ENCODE assay signal across 27 mouse cellular contexts in genomic region chr8:22148367-22148740, GRCm38 (mm10). TPM values are rescaled to one million over a fixed set of nuclear protein-coding genes. Genes with fewer than 3 reads are reported as not detected.
DNase-seq lines count a peak whose midpoint lies in the region; ATAC-seq and TF ChIP-seq lines count a peak whose summit lies in the region.
"Had no signal": no experiment of that assay in that cellular context is flagged by ENCODE, and none has a peak within 500 bp of the region (broad histone marks: within the 10 kb centered on the region; RNA-seq: fewer than 3 reads in every experiment).

No protein-coding gene starts in this region.

- H3K27ac ChIP-seq in heart, embryonic 11.5 days (ENCODE audit: low read depth, low read length): no peak overlapping the region
- no peak overlapping the region for H3K27ac ChIP-seq in kidney, embryonic 15.5 days
- no peak overlapping the region for H3K27ac ChIP-seq in ES-E14 (ENCODE audit: insufficient read depth, low read depth, low read length, poor library complexity, severe bottlenecking)
- no peak overlapping the region for H3K27ac ChIP-seq in embryonic facial prominence, embryonic 10.5 days (replicated peaks)
- H3K27ac ChIP-seq: embryonic facial prominence, embryonic 13.5 days; embryonic facial prominence, embryonic 15.5 days; forebrain, embryonic 12.5 days had no signal

- H3K4me1 ChIP-seq in heart, embryonic 11.5 days (ENCODE audit: control insufficient read depth, insufficient read depth, low read length): no peaks in the 10 kb centered on the region
- peaks cover 6% of the 10 kb centered on the region; the same call in 1 of the 2 replicates for H3K4me1 ChIP-seq in kidney, embryonic 15.5 days
- H3K4me1 ChIP-seq in ES-E14 (ENCODE audit: control insufficient read depth in 2 of 2, insufficient read depth in 2 of 2, low read length in 2 of 2, poor library complexity in 1 of 2): peaks cover 4 to 10% of the 10 kb centered on the region in 2 experiments; a peak in 2 of 4 replicates
- H3K4me1 ChIP-seq in embryonic facial prominence, embryonic 10.5 days: no peaks in the 10 kb centered on the region
- H3K4me1 ChIP-seq: embryonic facial prominence, embryonic 13.5 days; embryonic facial prominence, embryonic 15.5 days; forebrain, embryonic 12.5 days had no signal

- H3K9ac ChIP-seq in heart, embryonic 11.5 days (ENCODE audit: low read depth, low read length): no peak overlapping the region
- H3K9ac ChIP-seq in kidney, embryonic 15.5 days: no peak overlapping the region
- no peak overlapping the region for H3K9ac ChIP-seq in ES-E14 (ENCODE audit: insufficient read depth, low read depth, low read length, poor library complexity, severe bottlenecking)
- H3K9ac ChIP-seq: embryonic facial prominence, embryonic 13.5 days; embryonic facial prominence, embryonic 15.5 days; forebrain, embryonic 12.5 days had no signal

- H3K36me3 ChIP-seq in heart, embryonic 11.5 days (ENCODE audit: control insufficient read depth, insufficient read depth, low read length): 0 out of 2 replicates have a peak, but pooled peaks cover 7% of the 10 kb centered on the region
- no peaks in the 10 kb centered on the region for H3K36me3 ChIP-seq in kidney, embryonic 15.5 days
- no peaks in the 10 kb centered on the region for H3K36me3 ChIP-seq in ES-E14 (ENCODE audit: control insufficient read depth, insufficient read depth, low read length, poor library complexity, severe bottlenecking)
- H3K36me3 ChIP-seq in embryonic facial prominence, embryonic 10.5 days (replicated peaks): peaks cover 10% of the 10 kb centered on the region; the same call in 1 of the 2 replicates
- H3K36me3 ChIP-seq: embryonic facial prominence, embryonic 15.5 days had no signal

- intact Hi-C loops in left cerebral cortex, postnatal 4 days (cut with DNase I): no loop called here

- 89% methylated on average over 7 of the region's 7 CpGs for WGBS in heart, embryonic 11.5 days (ENCODE audit: insufficient replicate concordance)
- WGBS in kidney, embryonic 15.5 days: 92% methylated on average over 7 of the region's 7 CpGs
- WGBS in embryonic facial prominence, embryonic 10.5 days: 93% methylated on average over 7 of the region's 7 CpGs

- no peak overlapping the region for H3K4me2 ChIP-seq in heart, embryonic 11.5 days
- no peak overlapping the region for H3K4me2 ChIP-seq in kidney, embryonic 15.5 days
- H3K4me2 ChIP-seq: embryonic facial prominence, embryonic 13.5 days; embryonic facial prominence, embryonic 15.5 days; forebrain, embryonic 12.5 days had no signal

- no peaks in the 10 kb centered on the region for H3K27me3 ChIP-seq in heart, embryonic 11.5 days (ENCODE audit: control insufficient read depth, insufficient read depth, low read length)
- H3K27me3 ChIP-seq in kidney, embryonic 15.5 days: no peaks in the 10 kb centered on the region
- no peaks in the 10 kb centered on the region for H3K27me3 ChIP-seq in embryonic facial prominence, embryonic 10.5 days (replicated peaks; ENCODE audit: low read depth, poor library complexity, severe bottlenecking)
- H3K27me3 ChIP-seq: embryonic facial prominence, embryonic 13.5 days; embryonic facial prominence, embryonic 15.5 days; forebrain, embryonic 12.5 days had no signal

- ATAC-seq in heart, embryonic 11.5 days (replicated peaks; ENCODE audit: insufficient number of reproducible peaks, low FRiP score, low TSS enrichment): no peak
- ATAC-seq in kidney, embryonic 15.5 days (replicated peaks; ENCODE audit: low FRiP score): 0 out of 2 replicates have a peak, but pooled peaks have one; percentile 36
- ATAC-seq: forebrain, embryonic 14.5 days; forebrain, embryonic 16.5 days had no signal

- peak; percentile 75 for DNase-seq in heart, adult 11 months
- no peak for DNase-seq in kidney, adult 9 months
- DNase-seq in ES-E14 (ENCODE audit: low read depth, low spot score): no peak
- DNase-seq in embryonic facial prominence, embryonic 10.5 days (ENCODE audit: low spot score): no peak
- DNase-seq in left cerebral cortex, postnatal 4 days: no peak
- DNase-seq: adrenal gland, adult 2 months; adrenal gland, postnatal 10 days; adrenal gland, postnatal 25 days; cerebellum, adult 11 months; cerebellum, adult 18-20 months; cerebellum, adult 8-10 months; cerebellum, adult 9-11 months; cerebellum, postnatal 14 days; cerebellum, postnatal 36 days; embryo, embryonic 11 days had no signal

- H3K9me3 ChIP-seq in heart, embryonic 11.5 days (replicated peaks; ENCODE audit: control insufficient read depth, low read length): no peaks in the 10 kb centered on the region
- no peaks in the 10 kb centered on the region for H3K9me3 ChIP-seq in kidney, embryonic 15.5 days (replicated peaks)
- H3K9me3 ChIP-seq in ES-E14 (ENCODE audit: control insufficient read depth, insufficient read depth, low read depth, low read length): no peaks in the 10 kb centered on the region
- H3K9me3 ChIP-seq in embryonic facial prominence, embryonic 10.5 days: no peaks in the 10 kb centered on the region
- H3K9me3 ChIP-seq: embryonic facial prominence, embryonic 13.5 days; embryonic facial prominence, embryonic 15.5 days; forebrain, embryonic 12.5 days had no signal

- no peak overlapping the region for H3K4me3 ChIP-seq in heart, embryonic 11.5 days (ENCODE audit: low read depth, low read length)
- no peak overlapping the region for H3K4me3 ChIP-seq in kidney, embryonic 15.5 days (replicated peaks)
- H3K4me3 ChIP-seq in ES-E14 (ENCODE audit: insufficient read depth in 1 of 2, low read depth in 1 of 2, low read length in 2 of 2, poor library complexity in 1 of 2, severe bottlenecking in 1 of 2): peak overlapping the region; percentile 6 to 26; a peak in 2 of 4 replicates
- no peak overlapping the region for H3K4me3 ChIP-seq in embryonic facial prominence, embryonic 10.5 days
- H3K4me3 ChIP-seq: embryonic facial prominence, embryonic 13.5 days; embryonic facial prominence, embryonic 15.5 days; erythroblast, embryonic 14.5 days; forebrain, embryonic 12.5 days had no signal

- in situ Hi-C loops in ES-E14 (cut with MboI; ENCODE audit: low sequenced_read_pairs in 2 of 2, unreplicated experiment in 2 of 2): no loop called here

TF ChIP-seq in ES-E14, 5 proteins besides CTCF, POLR2A, EP300 and RAD21:
- TF ChIP-seq MAFK (IDR thresholded peaks at IDR 0.05; ENCODE audit: insufficient read depth, low read depth, low read length) (no peak), ZC3H11A (IDR thresholded peaks at IDR 0.05; ENCODE audit: borderline replicate concordance, low read depth, low read length) (no peak), ZNF384 (IDR thresholded peaks at IDR 0.05; ENCODE audit: low read depth, low read length) (no peak), HCFC1 (IDR thresholded peaks at IDR 0.05; ENCODE audit: borderline replicate concordance, insufficient read depth, low read length) (no peak), CHD2 (IDR thresholded peaks at IDR 0.05; ENCODE audit: low read depth, low read length) (no peak)
TF ChIP-seq in ES-E14: peak in this region for 0.

RNA-seq across cellular contexts. Expression of gene Nek3, which starts 17.9 kb away (rescaled TPM):
- 5.8 and 7.8 TPM in 2 replicates for polyA plus RNA-seq in heart, embryonic 11.5 days (2014; fragmentation: Nextera tagmentation; extraction: Ambion mirVana)
- 4.8 and 5.5 TPM in 2 replicates for polyA plus RNA-seq in kidney, embryonic 15.5 days (2015; fragmentation: Nextera tagmentation; extraction: Ambion mirVana)
- 3.4 and 7.9 TPM in 2 replicates for total RNA-seq in ES-E14 (2012; rRNA removed)
- polyA plus RNA-seq in embryonic facial prominence, embryonic 10.5 days (2016; fragmentation: Nextera tagmentation; extraction: Ambion mirVana): 6.8 and 7.3 TPM in 2 replicates
- total RNA-seq in left cerebral cortex, postnatal 4 days (2021): 1 to 10 TPM; 3.5 to 5.0 TPM

RNA-seq across cellular contexts. Expression of gene Nek5, which starts 23.5 kb away (rescaled TPM):
- 0.27 TPM in 1 of 2 replicates, not detected in the other for polyA plus RNA-seq in heart, embryonic 11.5 days (2014; fragmentation: Nextera tagmentation; extraction: Ambion mirVana)
- polyA plus RNA-seq in kidney, embryonic 15.5 days (2015; fragmentation: Nextera tagmentation; extraction: Ambion mirVana): 0.28 and 0.38 TPM in 2 replicates
- not detected in 2 replicates for total RNA-seq in ES-E14 (2012; rRNA removed)
- 0.15 TPM in 1 of 2 replicates, not detected in the other for polyA plus RNA-seq in embryonic facial prominence, embryonic 10.5 days (2016; fragmentation: Nextera tagmentation; extraction: Ambion mirVana)
- total RNA-seq in left cerebral cortex, postnatal 4 days (2021): under 1 TPM; 0.26 to 0.66 TPM
- total RNA-seq: common myeloid progenitor, adult 5-6 weeks; MEL had no signal
- polyA plus RNA-seq: C2C12; embryonic facial prominence, embryonic 11.5 days; embryonic facial prominence, embryonic 13.5 days; erythroblast, embryonic 14.5 days had no signal

RNA-seq across cellular contexts. Expression of gene Ckap2, which starts 37.3 kb away (rescaled TPM):
- 37.4 and 37.6 TPM in 2 replicates for polyA plus RNA-seq in heart, embryonic 11.5 days (2014; fragmentation: Nextera tagmentation; extraction: Ambion mirVana)
- 39.9 and 41.7 TPM in 2 replicates for polyA plus RNA-seq in kidney, embryonic 15.5 days (2015; fragmentation: Nextera tagmentation; extraction: Ambion mirVana)
- total RNA-seq in ES-E14 (2012; rRNA removed): 67.4 and 68.7 TPM in 2 replicates
- polyA plus RNA-seq in embryonic facial prominence, embryonic 10.5 days (2016; fragmentation: Nextera tagmentation; extraction: Ambion mirVana): 48.6 and 51.9 TPM in 2 replicates
- 1 to 10 TPM; 6.6 to 6.7 TPM for total RNA-seq in left cerebral cortex, postnatal 4 days (2021)

RNA-seq across cellular contexts. Expression of gene Vps36, which starts 44.3 kb away (rescaled TPM):
- 27.7 and 29.6 TPM in 2 replicates for polyA plus RNA-seq in heart, embryonic 11.5 days (2014; fragmentation: Nextera tagmentation; extraction: Ambion mirVana)
- 38.3 and 40.6 TPM in 2 replicates for polyA plus RNA-seq in kidney, embryonic 15.5 days (2015; fragmentation: Nextera tagmentation; extraction: Ambion mirVana)
- 20.6 and 25.9 TPM in 2 replicates for total RNA-seq in ES-E14 (2012; rRNA removed)
- polyA plus RNA-seq in embryonic facial prominence, embryonic 10.5 days (2016; fragmentation: Nextera tagmentation; extraction: Ambion mirVana): 41.7 and 44.5 TPM in 2 replicates
- 10 to 100 TPM; 46.1 to 48.4 TPM for total RNA-seq in left cerebral cortex, postnatal 4 days (2021)

Comparison
In these comparisons a context has a peak if more than half of its experiments do, and no peak if none do; other contexts are left out.
1. H3K4me3 ChIP-seq: peak in ES-E14 (2 of 2); none in heart, embryonic 11.5 days (single experiment), kidney, embryonic 15.5 days (single experiment) and embryonic facial prominence, embryonic 10.5 days (single experiment).